In the genomic region with DNA sequence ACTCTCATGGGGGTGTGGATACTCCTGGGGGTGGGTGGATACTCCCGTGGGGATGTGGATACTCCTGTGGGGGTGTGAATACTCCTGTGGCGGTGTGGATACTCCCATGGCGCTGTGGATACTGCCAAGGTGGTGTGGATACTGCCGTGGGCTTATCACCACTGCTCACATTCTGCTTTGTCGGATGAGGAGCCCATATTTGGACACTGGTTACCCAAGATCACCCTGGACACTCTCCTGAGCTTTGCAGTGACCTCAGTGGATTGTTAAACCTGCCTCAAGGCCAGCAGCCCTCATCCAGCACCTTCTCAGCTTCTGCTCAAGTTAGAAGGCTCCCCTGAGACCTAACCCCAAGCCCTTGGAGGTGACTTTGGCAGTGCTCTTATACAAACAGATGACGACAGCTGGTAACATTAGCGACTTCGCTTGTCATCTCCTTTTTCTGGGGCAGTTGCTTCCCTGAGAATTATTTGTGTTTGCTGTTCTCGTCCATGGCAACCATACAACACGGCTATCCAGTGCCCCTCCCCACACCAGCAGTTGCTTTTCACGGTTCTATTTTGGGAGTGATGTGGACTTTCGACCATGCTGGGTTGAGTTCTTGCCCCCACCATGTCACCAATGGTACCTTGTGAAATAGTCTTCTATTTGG, we compare ENCODE assay signal across 14 mouse cellular contexts. TPM values are rescaled to one million over a fixed set of nuclear protein-coding genes. Genes with fewer than 3 reads are reported as not detected.
DNase-seq lines count a peak whose midpoint lies in the region; ATAC-seq lines count a peak whose summit lies in the region.
"Had no signal": no experiment of that assay in that cellular context is flagged by ENCODE, and none has a peak within 500 bp of the region (broad histone marks: within the 10 kb centered on the region; RNA-seq: fewer than 3 reads in every experiment).

No protein-coding gene starts in this region.

- H3K9me3 ChIP-seq in heart, embryonic 10.5 days = no peaks in the 10 kb centered on the region
- no peaks in the 10 kb centered on the region for H3K9me3 ChIP-seq in liver, embryonic 12.5 days (replicated peaks)
- H3K9me3 ChIP-seq: embryonic facial prominence, embryonic 12.5 days; forebrain, embryonic 15.5 days; hindbrain, embryonic 13.5 days; limb, embryonic 13.5 days had no signal

- H3K36me3 ChIP-seq in heart, embryonic 10.5 days = 0 out of 2 replicates have a peak, but pooled peaks cover 3% of the 10 kb centered on the region
- no peaks in the 10 kb centered on the region for H3K36me3 ChIP-seq in liver, embryonic 12.5 days
- H3K36me3 ChIP-seq: embryonic facial prominence, embryonic 12.5 days; forebrain, embryonic 15.5 days; hindbrain, embryonic 13.5 days; limb, embryonic 13.5 days had no signal

- no peaks in the 10 kb centered on the region for H3K27me3 ChIP-seq in heart, embryonic 10.5 days (ENCODE audit: insufficient read depth, poor library complexity, severe bottlenecking)
- no peaks in the 10 kb centered on the region for H3K27me3 ChIP-seq in liver, embryonic 12.5 days (replicated peaks)
- H3K27me3 ChIP-seq: embryonic facial prominence, embryonic 12.5 days; forebrain, embryonic 15.5 days; hindbrain, embryonic 13.5 days; limb, embryonic 13.5 days had no signal

- peak; percentile 48 to 59 for DNase-seq in gastrocnemius, adult 8-10 months (ENCODE audit: low spot score in 2 of 2)
- no peak for DNase-seq in gastrocnemius, postnatal 4 days (ENCODE audit: low spot score in 2 of 2)
- peak; percentile 82 for DNase-seq in heart, embryonic 10.5 days (ENCODE audit: low spot score)
- peak; percentile 53 to 73 for DNase-seq in lung, postnatal 4 days
- DNase-seq in urinary bladder, postnatal 4 days (ENCODE audit: low spot score in 2 of 2) = no peak
- no peak for DNase-seq in urinary bladder, postnatal 25 days (ENCODE audit: low spot score)
- no peak for DNase-seq in layer of hippocampus, postnatal 25 days (ENCODE audit: extremely low spot score in 1 of 2, low spot score in 1 of 2)
- DNase-seq: cerebellum, adult 9-10 months; kidney, adult 8-10 months had no signal

- peak overlapping the region; percentile 74 for H3K27ac ChIP-seq in heart, embryonic 10.5 days
- no peak overlapping the region for H3K27ac ChIP-seq in liver, embryonic 12.5 days
- H3K27ac ChIP-seq: embryonic facial prominence, embryonic 12.5 days; forebrain, embryonic 15.5 days; hindbrain, embryonic 13.5 days; limb, embryonic 13.5 days had no signal

- H3K9ac ChIP-seq in liver, embryonic 12.5 days = no peak overlapping the region
- H3K9ac ChIP-seq: embryonic facial prominence, embryonic 12.5 days; forebrain, embryonic 15.5 days; hindbrain, embryonic 13.5 days; limb, embryonic 13.5 days had no signal

- H3K4me1 ChIP-seq in heart, embryonic 10.5 days = peaks cover 16% of the 10 kb centered on the region
- no peaks in the 10 kb centered on the region for H3K4me1 ChIP-seq in liver, embryonic 12.5 days
- H3K4me1 ChIP-seq: embryonic facial prominence, embryonic 12.5 days; forebrain, embryonic 15.5 days; hindbrain, embryonic 13.5 days; limb, embryonic 13.5 days had no signal

- WGBS in heart, embryonic 10.5 days = 51% methylated on average over 12 of the region's 12 CpGs
- WGBS in liver, embryonic 12.5 days (ENCODE audit: insufficient replicate concordance) = 59% methylated on average over 12 of the region's 12 CpGs

- H3K4me3 ChIP-seq in heart, embryonic 10.5 days = 0 out of 2 replicates have a peak overlapping the region, but pooled peaks have one; percentile 6
- H3K4me3 ChIP-seq in liver, embryonic 12.5 days = no peak overlapping the region
- H3K4me3 ChIP-seq: embryonic facial prominence, embryonic 12.5 days; forebrain, embryonic 15.5 days; hindbrain, embryonic 13.5 days; limb, embryonic 13.5 days had no signal

- ATAC-seq in liver, embryonic 12.5 days = 0 out of 2 replicates have a peak, but pooled peaks have one; percentile 24
- ATAC-seq: forebrain, embryonic 15.5 days had no signal

- H3K4me2 ChIP-seq in liver, embryonic 12.5 days = no peak overlapping the region
- H3K4me2 ChIP-seq: embryonic facial prominence, embryonic 12.5 days; forebrain, embryonic 15.5 days; hindbrain, embryonic 13.5 days; limb, embryonic 13.5 days had no signal

RNA-seq across cellular contexts. Expression of gene Sacs, which starts 40.2 kb away (rescaled TPM):
- 10 to 100 TPM in 2 of 4 experiments, 1 to 10 TPM in 2; 8.4 to 14.2 (median 10.9) TPM for total RNA-seq in gastrocnemius, adult 8-10 months (2022)
- total RNA-seq in gastrocnemius, postnatal 4 days (2021) = 10 to 100 TPM; 36.6 to 41.3 TPM
- 2.8 and 3.8 TPM in 2 replicates for polyA plus RNA-seq in heart, embryonic 10.5 days (2016; fragmentation: Nextera tagmentation; extraction: Ambion mirVana)
- 2.4 and 3.0 TPM in 2 replicates for polyA plus RNA-seq in liver, embryonic 12.5 days (2016; fragmentation: Nextera tagmentation; extraction: Ambion mirVana)
- 10 to 100 TPM; 54.1 to 58.8 TPM for total RNA-seq in layer of hippocampus, postnatal 25 days (2021)

RNA-seq across cellular contexts. Expression of gene Tnfrsf19, which starts 51.8 kb away (rescaled TPM):
- total RNA-seq in gastrocnemius, adult 8-10 months (2022) = 1 to 10 TPM; 4.0 to 8.4 (median 7.3) TPM
- total RNA-seq in gastrocnemius, postnatal 4 days (2021) = 10 to 100 TPM; 11.9 to 16.6 TPM
- polyA plus RNA-seq in heart, embryonic 10.5 days (2016; fragmentation: Nextera tagmentation; extraction: Ambion mirVana) = 29.8 and 32.8 TPM in 2 replicates
- polyA plus RNA-seq in liver, embryonic 12.5 days (2016; fragmentation: Nextera tagmentation; extraction: Ambion mirVana) = 6.2 and 6.7 TPM in 2 replicates
- 10 to 100 TPM; 51.8 to 64.6 TPM for total RNA-seq in layer of hippocampus, postnatal 25 days (2021)

Comparison
In these comparisons a context has a peak if more than half of its experiments do, and no peak if none do; other contexts are left out.
1. DNase-seq: peak in gastrocnemius, adult 8-10 months (2 of 2), heart, embryonic 10.5 days (single experiment) and lung, postnatal 4 days (2 of 2); none in gastrocnemius, postnatal 4 days (0 of 2), urinary bladder, postnatal 4 days (0 of 2), urinary bladder, postnatal 25 days (single experiment) and layer of hippocampus, postnatal 25 days (0 of 2).